Mouse (Mus musculus) limb, embryonic 12.5 days (tissue): ENCODE measurements around the gene Zfp821. TPM values are rescaled to one million over a fixed set of nuclear protein-coding genes. Genes with fewer than 3 reads are reported as not detected.
"Not testable (repeated sequence)": the region's sequence is repeated elsewhere in the genome, so short reads cannot be mapped to it uniquely, and the experiment has no call there.

Experiments used
- ATAC-seq: fragments of 200-750 bp; cut with Nextera tagmentation; 2 replicates; pipeline ENCODE4 v1.8.0; 2017; ENCODE audit warnings: low read depth, moderate TSS enrichment; ENCODE audit not compliant: insufficient number of reproducible peaks, insufficient read depth, low FRiP score, low TSS enrichment
- H3K27ac ChIP-seq: fragments of 300-500 bp; sonication (generic); 2 replicates; pipeline ENCODE4 v1.5.1; 2016; ENCODE audit warnings: mild to moderate bottlenecking, moderate library complexity
- H3K27me3 ChIP-seq: fragments of 300-500 bp; sonication (generic); 2 replicates; pipeline ENCODE4 v1.6.1; 2016; ENCODE audit warnings: mild to moderate bottlenecking, moderate library complexity
- H3K36me3 ChIP-seq: fragments of 300-500 bp; sonication (generic); 2 replicates; pipeline ENCODE4 v1.6.1; 2016; ENCODE audit warnings: mild to moderate bottlenecking, moderate library complexity
- H3K4me1 ChIP-seq: fragments of 300-500 bp; sonication (generic); replicated peaks from 2 replicates; pipeline ENCODE4 v1.6.1; 2016
- H3K4me2 ChIP-seq: fragments of 300-500 bp; sonication (generic); 2 replicates; pipeline ENCODE4 v1.6.1; 2016; ENCODE audit warnings: mild to moderate bottlenecking, moderate library complexity
- H3K4me3 ChIP-seq: fragments of 300-500 bp; sonication (generic); replicated peaks from 2 replicates; pipeline ENCODE4 v1.5.1; 2016; ENCODE audit warnings: mild to moderate bottlenecking
- H3K9ac ChIP-seq: fragments of 300-500 bp; sonication (generic); replicated peaks from 2 replicates; pipeline ENCODE4 v1.6.1; 2016; ENCODE audit warnings: mild to moderate bottlenecking, moderate library complexity
- H3K9me3 ChIP-seq: fragments of 300-500 bp; sonication (generic); 2 replicates; pipeline ENCODE4 v1.6.1; 2016; ENCODE audit warnings: mild to moderate bottlenecking, moderate library complexity
- WGBS: fragments of 180-500 bp; shearing (Covaris S2); methylation state at CpG from one replicate; pipeline ENCODE4 v1.1.7; 2016; 5-methylcytosine and 5-hydroxymethylcytosine counted together
- polyA plus RNA-seq: library from polyadenylated mRNA; unstranded; fragments of >200 nt; fragmentation: Nextera tagmentation; extraction: Ambion mirVana; gene quantifications from 2 replicates; pipeline ENCODE4 v1.2.1, GENCODE M21; 2016

The Zfp821 gene
- polyA plus RNA-seq, 1 experiment from 2014 or later = 53.8 TPM

DNA sequence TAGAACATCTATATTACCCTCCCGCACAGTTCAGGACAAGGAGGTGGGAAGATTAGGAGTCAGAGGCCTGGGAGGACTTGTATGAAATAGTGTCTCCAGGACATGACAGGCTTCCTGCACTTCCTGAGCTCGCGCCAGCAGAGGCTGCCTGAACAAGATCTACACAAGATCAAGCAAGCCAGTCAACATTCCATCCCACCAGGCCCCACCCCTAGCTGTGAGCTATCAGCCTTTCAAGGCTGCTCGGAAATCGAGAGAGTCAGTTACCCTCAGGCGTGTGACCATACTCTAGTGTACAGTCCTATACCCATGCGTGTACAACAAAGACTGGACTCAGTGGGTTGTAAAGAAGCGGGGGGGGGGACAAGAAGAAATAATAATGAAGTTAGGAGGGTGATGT, 49.4 kb downstream of the Zfp821 start:
- 84% methylated on average over 8 of the region's 8 CpGs for WGBS

GRCm38 (mm10) chr8:109755554-109755953, 50.2 kb downstream of the Zfp821 start:
- not testable (repeated sequence) for H3K4me2 ChIP-seq, H3K9me3 ChIP-seq, H3K4me1 ChIP-seq, H3K9ac ChIP-seq, H3K27ac ChIP-seq, H3K4me3 ChIP-seq, H3K36me3 ChIP-seq, ATAC-seq, H3K27me3 ChIP-seq
- WGBS = 79% methylated on average over 4 of the region's 4 CpGs

More for the DNA sequence above, 49.4 kb downstream of the Zfp821 start:
- H3K4me2 ChIP-seq = no peak overlapping the region
- H3K4me1 ChIP-seq = no peaks in the 10 kb centered on the region
- no peak overlapping the region for H3K27ac ChIP-seq
- H3K9me3 ChIP-seq = no peaks in the 10 kb centered on the region
- no peaks in the 10 kb centered on the region for H3K27me3 ChIP-seq
- no peak overlapping the region for H3K4me3 ChIP-seq
- ATAC-seq = no peak
- no peaks in the 10 kb centered on the region for H3K36me3 ChIP-seq
- no peak overlapping the region for H3K9ac ChIP-seq

DNA sequence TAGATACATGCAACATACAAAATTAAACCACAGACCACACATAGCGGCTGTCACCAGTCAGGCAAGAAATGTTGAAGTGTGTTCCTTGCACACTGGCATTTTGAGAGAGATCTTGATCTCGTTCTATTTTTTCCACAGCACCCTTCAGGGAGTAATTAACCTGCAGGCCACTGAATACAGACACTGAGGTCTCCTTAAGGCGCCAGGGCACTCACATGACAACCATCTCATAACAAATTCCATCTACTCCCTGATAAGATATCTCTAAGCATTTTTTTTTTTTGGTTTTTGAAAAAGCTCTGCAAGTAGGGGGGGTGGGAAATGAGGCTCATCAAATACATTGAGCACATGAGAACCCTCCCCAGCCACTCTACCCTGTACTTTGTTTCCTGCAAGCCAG, 51.5 kb downstream of the Zfp821 start:
- no peaks in the 10 kb centered on the region for H3K27me3 ChIP-seq
- WGBS = 71% methylated on average over 3 of the region's 3 CpGs
- H3K27ac ChIP-seq = no peak overlapping the region
- H3K4me1 ChIP-seq = no peaks in the 10 kb centered on the region
- H3K4me3 ChIP-seq = no peak overlapping the region
- no peak overlapping the region for H3K4me2 ChIP-seq
- H3K36me3 ChIP-seq = no peaks in the 10 kb centered on the region
- H3K9ac ChIP-seq = no peak overlapping the region
- H3K9me3 ChIP-seq = no peaks in the 10 kb centered on the region
- ATAC-seq = no peak

DNA sequence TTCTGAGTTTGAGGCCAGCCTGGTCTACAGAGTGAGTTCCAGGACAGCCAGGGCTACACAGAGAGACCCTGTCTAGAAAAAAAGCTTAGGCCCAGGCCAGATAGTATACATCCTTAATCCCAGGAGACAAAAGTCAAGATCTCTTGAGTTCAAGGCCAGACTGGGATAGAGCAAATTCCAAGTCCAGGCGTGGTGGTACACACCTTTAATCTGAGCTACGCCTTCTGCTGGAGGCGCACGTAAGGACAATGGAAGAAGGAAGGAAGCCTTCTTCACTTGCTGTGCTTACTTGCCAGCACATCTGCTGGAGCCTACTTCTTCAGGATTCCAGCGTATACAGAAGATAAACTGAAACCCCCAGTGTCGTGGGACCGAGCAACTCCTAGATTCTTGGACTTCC, 54.1 kb downstream of the Zfp821 start:
- no peak overlapping the region for H3K4me3 ChIP-seq
- no peaks in the 10 kb centered on the region for H3K4me1 ChIP-seq
- no peak overlapping the region for H3K9ac ChIP-seq
- no peak overlapping the region for H3K4me2 ChIP-seq
- ATAC-seq = no peak
- 91% methylated on average over 7 of the region's 7 CpGs for WGBS
- no peaks in the 10 kb centered on the region for H3K36me3 ChIP-seq
- H3K9me3 ChIP-seq = peaks cover 17% of the 10 kb centered on the region
- H3K27ac ChIP-seq = no peak overlapping the region
- no peaks in the 10 kb centered on the region for H3K27me3 ChIP-seq

GRCm38 (mm10) chr8:109760221-109760620, 54.9 kb downstream of the Zfp821 start:
- H3K4me1 ChIP-seq = no peaks in the 10 kb centered on the region
- no peak overlapping the region for H3K9ac ChIP-seq
- no peak overlapping the region for H3K4me2 ChIP-seq
- peaks cover 17% of the 10 kb centered on the region for H3K9me3 ChIP-seq
- H3K4me3 ChIP-seq = no peak overlapping the region
- no peak for ATAC-seq
- no peak overlapping the region for H3K27ac ChIP-seq
- H3K27me3 ChIP-seq = no peaks in the 10 kb centered on the region
- no peaks in the 10 kb centered on the region for H3K36me3 ChIP-seq
- 57% methylated on average over 1 of the region's 1 CpGs for WGBS

GRCm38 (mm10) chr8:109764031-109764430, 58.7 kb downstream of the Zfp821 start:
- no peak for ATAC-seq
- H3K4me2 ChIP-seq = no peak overlapping the region
- H3K4me1 ChIP-seq = no peaks in the 10 kb centered on the region
- H3K4me3 ChIP-seq = no peak overlapping the region
- H3K36me3 ChIP-seq = no peaks in the 10 kb centered on the region
- no peak overlapping the region for H3K27ac ChIP-seq
- 87% methylated on average over 6 of the region's 6 CpGs for WGBS
- peaks cover 17% of the 10 kb centered on the region for H3K9me3 ChIP-seq
- no peaks in the 10 kb centered on the region for H3K27me3 ChIP-seq
- H3K9ac ChIP-seq = no peak overlapping the region

GRCm38 (mm10) chr8:109766081-109766480, 60.7 kb downstream of the Zfp821 start:
- Histone ChIP-seq H3K4me1 (no peaks in the 10 kb centered on the region), H3K27ac (no peak overlapping the region), H3K9me3 (peaks cover 17% of the 10 kb centered on the region), H3K36me3 (no peaks in the 10 kb centered on the region), H3K9ac (no peak overlapping the region), H3K4me2 (no peak overlapping the region), H3K4me3 (no peak overlapping the region), H3K27me3 (no peaks in the 10 kb centered on the region)
- WGBS = 70% methylated on average over 7 of the region's 7 CpGs
- no peak for ATAC-seq

DNA sequence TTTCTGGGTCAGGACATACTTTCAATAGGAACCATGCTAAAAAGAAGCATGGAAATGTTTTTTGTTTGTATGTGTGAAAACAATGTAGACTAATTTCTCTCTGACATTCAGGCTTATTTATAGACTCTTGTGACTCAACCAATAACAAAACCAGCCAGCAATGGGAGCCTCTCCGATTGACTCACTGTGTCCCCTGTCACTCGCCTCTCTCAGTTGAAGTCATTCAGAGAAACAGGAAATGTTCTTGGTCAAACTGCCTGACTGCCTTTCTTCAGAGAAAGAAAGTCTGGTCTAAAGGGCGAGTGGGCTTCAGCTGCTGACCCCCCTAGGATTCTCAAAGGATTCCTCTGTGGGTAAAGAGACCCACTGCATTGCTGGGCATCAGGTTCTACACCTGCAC, 67.8 kb downstream of the Zfp821 start:
- H3K9ac ChIP-seq = no peak overlapping the region
- H3K4me1 ChIP-seq = no peaks in the 10 kb centered on the region
- no peak overlapping the region for H3K27ac ChIP-seq
- no peak overlapping the region for H3K4me2 ChIP-seq
- no peak overlapping the region for H3K4me3 ChIP-seq
- ATAC-seq = no peak
- no peaks in the 10 kb centered on the region for H3K9me3 ChIP-seq
- H3K27me3 ChIP-seq = peaks cover 20% of the 10 kb centered on the region
- no peaks in the 10 kb centered on the region for H3K36me3 ChIP-seq
- 54% methylated on average over 3 of the region's 3 CpGs for WGBS

Other genes with a start within 250 kb of the Zfp821 start
- gene Pmfbp1, start 211.5 kb upstream of the Zfp821 start, polyA plus RNA-seq = 0.14 and 0.15 TPM in 2 replicates
- 35.9 and 37.3 TPM in 2 replicates for gene Dhx38, start 139.7 kb upstream of the Zfp821 start, polyA plus RNA-seq
- gene Txnl4b, start 139.7 kb upstream of the Zfp821 start, polyA plus RNA-seq = 20.0 and 22.7 TPM in 2 replicates
- gene Hp, start 126.4 kb upstream of the Zfp821 start, polyA plus RNA-seq = 0.70 and 1.6 TPM in 2 replicates
- gene Dhodh, start 96.9 kb upstream of the Zfp821 start, polyA plus RNA-seq = 54.9 and 56.0 TPM in 2 replicates
- gene Pkd1l3, start 91.0 kb upstream of the Zfp821 start, polyA plus RNA-seq = 0.04 and 0.14 TPM in 2 replicates
- gene Ist1, start 12.3 kb upstream of the Zfp821 start, polyA plus RNA-seq = 162 and 164 TPM in 2 replicates
- 9.2 and 10.0 TPM in 2 replicates for gene Atxn1l, start 32.2 kb downstream of the Zfp821 start, polyA plus RNA-seq
- gene Ap1g1, start 73.0 kb downstream of the Zfp821 start, polyA plus RNA-seq = 51.6 and 56.1 TPM in 2 replicates
- 3.7 and 4.0 TPM in 2 replicates for gene Phlpp2, start 163.0 kb downstream of the Zfp821 start, polyA plus RNA-seq